Mouse (Mus musculus) bone marrow macrophage, adult 2 months (primary cell): ENCODE measurements around the gene H2-M5.

ENCODE experiments used
- CTCF ChIP-seq: IDR thresholded peaks from 2 replicates; pipeline ENCODE4 v1.5.1; 2012; ENCODE audit warnings: low read depth, mild to moderate bottlenecking, low read length, moderate library complexity
- POLR2A ChIP-seq: IDR thresholded peaks from 2 replicates; pipeline ENCODE4 v1.6.1; 2012; ENCODE audit warnings: mild to moderate bottlenecking, low read depth, low read length, borderline replicate concordance

- TF ChIP-seq POLR2A = no peak
- no peak for TF ChIP-seq CTCF
Observed at GRCm38 (mm10) chr17:36971172-36971850, 18.0 kb downstream of the H2-M5 start.
